Comparison of ENCODE assay signal across 8 mouse cellular contexts in the genomic region with DNA sequence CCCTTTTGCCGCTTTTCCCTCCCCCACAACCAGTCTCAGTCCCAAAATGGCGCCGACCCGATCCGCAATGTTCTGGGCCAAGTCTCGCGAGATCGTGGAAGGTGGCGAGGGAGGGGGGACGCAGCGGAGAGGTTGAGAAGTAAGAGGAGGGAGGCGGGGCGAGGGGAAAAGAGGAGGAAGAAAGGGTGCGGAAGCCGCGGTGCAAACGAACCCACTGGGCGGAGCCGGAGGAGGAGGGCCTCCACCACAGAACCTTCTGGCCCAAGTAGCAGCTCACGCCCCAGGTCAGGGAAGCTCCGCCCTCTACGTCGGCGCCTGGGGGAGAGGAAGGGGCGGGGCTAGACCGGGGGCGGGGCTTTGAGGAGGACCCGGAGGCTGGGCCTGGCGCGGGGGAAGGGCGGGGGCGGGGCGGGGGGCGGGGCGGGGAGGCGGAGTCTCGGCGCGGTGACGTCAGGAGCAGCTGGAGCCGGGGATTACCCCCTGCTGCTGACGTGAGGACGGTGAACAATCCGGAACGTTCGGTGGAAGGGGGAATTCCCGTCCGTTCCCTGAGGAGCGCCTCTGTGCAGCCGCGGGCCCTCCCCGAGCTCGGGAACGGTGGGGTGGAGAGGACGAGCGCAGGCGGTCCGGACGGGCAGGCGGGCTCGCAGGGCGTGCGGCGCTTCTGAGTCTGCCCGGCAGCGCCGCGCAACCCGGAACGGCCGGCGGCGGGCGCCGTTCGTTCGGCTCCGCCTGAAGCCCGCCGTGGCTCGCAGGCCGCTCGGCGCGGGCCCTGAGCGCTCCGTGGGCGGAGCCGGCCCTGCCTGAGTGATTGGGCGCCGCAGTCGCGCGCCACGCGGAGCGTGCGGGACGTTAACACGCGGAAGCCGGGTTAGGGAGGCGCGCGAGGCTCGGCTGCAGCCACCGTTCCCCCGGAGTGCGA. TPM values are rescaled to one million over a fixed set of nuclear protein-coding genes. Genes with fewer than 3 reads are reported as not detected.
DNase-seq lines count a peak whose midpoint lies in the region; ATAC-seq and TF ChIP-seq lines count a peak whose summit lies in the region.

TSS of gene Gpbp1 (minus strand) at position 310 of the 922 bp plus-strand sequence.

- H3K9me3 ChIP-seq in megakaryocyte, embryonic 14.5 days, result no peaks in the 10 kb centered on the region

- peak; percentile 100 for DNase-seq in gastrocnemius, adult 8-10 months (ENCODE audit: low spot score in 2 of 2)
- peak; percentile 94 for DNase-seq in hindlimb bud, embryonic 11.5 days (ENCODE audit: extremely low spot score, low read depth, low spot score)
- peak; percentile 97 to 100 for DNase-seq in left cerebral cortex, adult 8-10 months (ENCODE audit: low spot score in 2 of 2)
- DNase-seq in right cerebral cortex, postnatal 10 days (ENCODE audit: low spot score in 2 of 2), result peak; percentile 100
- peak; percentile 99 for DNase-seq in urinary bladder, postnatal 25 days (ENCODE audit: low spot score)

- peak within 1 kb of the TSS; percentile 31 for H3K4me3 ChIP-seq in cortical plate, adult 2 months (ENCODE audit: insufficient read depth, low read length)
- H3K4me3 ChIP-seq in megakaryocyte, embryonic 14.5 days (replicated peaks), result peak within 1 kb of the TSS; percentile 96

- H3K27ac ChIP-seq in cortical plate, adult 2 months (ENCODE audit: insufficient read depth, low read length), result peak within 1 kb of the TSS; percentile 99

- H3K27me3 ChIP-seq in megakaryocyte, embryonic 14.5 days (replicated peaks), result peaks cover 13% of the 10 kb centered on the region

- no peaks in the 10 kb centered on the region for H3K4me1 ChIP-seq in cortical plate, adult 2 months (ENCODE audit: control insufficient read depth, insufficient read depth, low read length)
- H3K4me1 ChIP-seq in megakaryocyte, embryonic 14.5 days, result peaks cover 11% of the 10 kb centered on the region; the same call in 1 of the 2 replicates

- peak; percentile 89 for ATAC-seq in activated CD4-positive, CD25-positive, alpha-beta regulatory T cell, adult 4 months

- peak; percentile 91 for TF ChIP-seq POLR2A in cortical plate, adult 2 months (IDR thresholded peaks at IDR 0.05; ENCODE audit: extremely low read depth, insufficient read depth, low read length)

- TF ChIP-seq CTCF in cortical plate, adult 2 months (IDR thresholded peaks at IDR 0.05; ENCODE audit: extremely low read depth, insufficient read depth, low read length), result no peak

- no peaks in the 10 kb centered on the region for H3K36me3 ChIP-seq in megakaryocyte, embryonic 14.5 days (replicated peaks; ENCODE audit: low read length)

RNA-seq across cellular contexts. Expression of gene Gpbp1, which starts in this region (rescaled TPM):
- 100 to 1,000 TPM; 138 to 153 TPM for polyA plus RNA-seq in activated CD4-positive, CD25-positive, alpha-beta regulatory T cell, adult 4 months (2017; shearing (Covaris generic))
- 45.4 and 47.8 TPM in 2 replicates for polyA plus RNA-seq in cortical plate, adult 2 months (2012; rRNA removed)
- 10 to 100 TPM; 52.7 to 63.6 (median 56.0) TPM for total RNA-seq in gastrocnemius, adult 8-10 months (2022)
- 100 to 1,000 TPM in 1 of 4 experiments, 10 to 100 TPM in 3; 82.3 to 102 (median 90.8) TPM for total RNA-seq in left cerebral cortex, adult 8-10 months (2022)
- 3.7 TPM in 1 of 2 replicates, not detected in the other for polyA plus RNA-seq in megakaryocyte, embryonic 14.5 days (2012; ENCODE audit: insufficient read depth, low replicate concordance)

Comparison
In these comparisons a context has a peak if more than half of its experiments do, and no peak if none do; other contexts are left out.
1. Peak in every context shown above with its lines: DNase-seq, ATAC-seq, H3K4me3 ChIP-seq and H3K27ac ChIP-seq.